Mouse (Mus musculus): ENCODE measurements around the gene Tnpo3. TPM values are rescaled to one million over a fixed set of nuclear protein-coding genes. Genes with fewer than 3 reads are reported as not detected.
"Not testable (repeated sequence)": the region's sequence is repeated elsewhere in the genome, so short reads cannot be mapped to it uniquely, and the experiment has no call there.

Tnpo3 gene
- total and polyA plus RNA-seq, 3 experiments, result 32.7 to 44.1 (median 43.0) TPM

DNA sequence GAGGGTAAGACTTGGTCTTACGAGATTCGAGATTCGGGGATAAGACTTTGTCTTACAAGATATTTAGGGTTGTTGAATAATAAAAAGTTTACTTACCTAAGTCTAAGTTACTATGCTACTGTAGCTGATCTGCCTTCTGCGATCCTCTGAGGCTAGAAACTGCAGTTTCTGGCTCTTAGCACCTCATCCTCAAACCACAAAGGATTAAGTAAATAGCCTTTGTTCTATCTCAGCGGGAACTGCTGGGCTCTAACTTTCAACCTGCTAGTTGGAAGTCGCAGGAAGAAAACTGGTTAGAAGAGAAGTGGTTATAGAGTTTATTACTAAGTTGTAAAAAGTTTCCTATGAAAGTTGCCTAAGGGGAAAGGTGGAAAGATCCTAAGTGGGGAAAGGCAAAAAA is 12.6 kb upstream of the Tnpo3 start:
- no peaks in the 10 kb centered on the region for H3K36me3 ChIP-seq (ENCODE audit: control insufficient read depth, insufficient read depth, low read length)
- TF ChIP-seq CTCF (IDR thresholded peaks at IDR 0.05) (no peak), EP300 (IDR thresholded peaks at IDR 0.05; ENCODE audit: insufficient read depth, low read depth, low read length) (no peak), POLR2A (IDR thresholded peaks at IDR 0.05; ENCODE audit: insufficient read depth, low read depth, low read length) (no peak)
- no peak overlapping the region for H3K9ac ChIP-seq (ENCODE audit: low read depth, low read length)
- H3K79me2 ChIP-seq (replicated peaks; ENCODE audit: control insufficient read depth, insufficient read depth, low read length), result no peaks in the 10 kb centered on the region
- no peak overlapping the region for H3K4me3 ChIP-seq
- H3K27me3 ChIP-seq (ENCODE audit: control insufficient read depth, insufficient read depth, low read length), result peaks cover 3% of the 10 kb centered on the region; the same call in 1 of the 2 replicates
- DNase-seq, result no peak
- intact Hi-C loops (cut with DNase I), result no loop called here
- WGBS, result 39% methylated on average over 6 of the region's 6 CpGs
- no peaks in the 10 kb centered on the region for H3K4me1 ChIP-seq (ENCODE audit: control insufficient read depth, insufficient read depth, low read length)
- H3K27ac ChIP-seq, result no peak overlapping the region

DNA sequence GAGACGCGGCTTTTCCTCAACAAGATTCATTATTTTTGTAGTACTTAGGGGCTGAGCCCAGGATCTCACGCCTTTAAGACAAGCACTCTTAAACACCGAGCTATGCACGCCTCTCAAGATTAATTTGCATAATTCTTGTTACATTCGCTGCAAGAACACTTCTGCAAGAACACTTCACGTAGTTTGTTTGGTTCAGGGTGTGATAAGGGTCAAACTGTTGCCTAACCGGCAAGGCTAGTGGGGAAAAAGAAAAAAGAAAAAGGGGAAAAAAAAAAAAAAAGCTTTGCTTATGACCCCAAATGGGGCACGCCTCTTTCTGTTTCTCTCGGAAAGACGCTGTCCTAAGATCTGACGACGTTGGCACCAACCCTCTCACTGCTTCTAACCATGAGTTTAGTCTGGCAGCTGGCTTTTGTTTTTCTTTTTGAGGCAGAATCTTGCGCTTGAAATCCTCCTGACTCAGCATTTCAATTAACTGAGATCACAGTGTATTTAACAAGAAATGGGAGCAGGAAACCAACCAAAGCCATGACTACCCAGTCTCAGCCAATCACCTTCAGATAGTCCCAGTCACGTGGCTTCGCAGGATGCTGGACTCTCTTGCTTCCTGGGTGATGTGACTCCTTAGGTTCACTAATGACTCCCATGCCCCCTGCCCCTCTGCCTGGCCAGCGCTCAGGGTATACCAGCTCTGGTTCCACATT is 11.3 kb upstream of the Tnpo3 start:
- no peaks in the 10 kb centered on the region for H3K4me1 ChIP-seq (ENCODE audit: control insufficient read depth, insufficient read depth, low read length)
- H3K9ac ChIP-seq (ENCODE audit: low read depth, low read length), result no peak overlapping the region
- peaks cover 5% of the 10 kb centered on the region for H3K27me3 ChIP-seq (ENCODE audit: control insufficient read depth, insufficient read depth, low read length)
- H3K36me3 ChIP-seq (ENCODE audit: control insufficient read depth, insufficient read depth, low read length), result no peaks in the 10 kb centered on the region
- intact Hi-C loops (cut with DNase I), result no loop called here
- TF ChIP-seq POLR2A (IDR thresholded peaks at IDR 0.05; ENCODE audit: insufficient read depth, low read depth, low read length), result no peak
- no peak for TF ChIP-seq EP300 (IDR thresholded peaks at IDR 0.05; ENCODE audit: insufficient read depth, low read depth, low read length)
- TF ChIP-seq CTCF (IDR thresholded peaks at IDR 0.05), result no peak
- DNase-seq, result no peak
- H3K79me2 ChIP-seq (replicated peaks; ENCODE audit: control insufficient read depth, insufficient read depth, low read length), result no peaks in the 10 kb centered on the region
- WGBS, result 46% methylated on average over 17 of the region's 17 CpGs
- H3K27ac ChIP-seq, result no peak overlapping the region
- no peak overlapping the region for H3K4me3 ChIP-seq

DNA sequence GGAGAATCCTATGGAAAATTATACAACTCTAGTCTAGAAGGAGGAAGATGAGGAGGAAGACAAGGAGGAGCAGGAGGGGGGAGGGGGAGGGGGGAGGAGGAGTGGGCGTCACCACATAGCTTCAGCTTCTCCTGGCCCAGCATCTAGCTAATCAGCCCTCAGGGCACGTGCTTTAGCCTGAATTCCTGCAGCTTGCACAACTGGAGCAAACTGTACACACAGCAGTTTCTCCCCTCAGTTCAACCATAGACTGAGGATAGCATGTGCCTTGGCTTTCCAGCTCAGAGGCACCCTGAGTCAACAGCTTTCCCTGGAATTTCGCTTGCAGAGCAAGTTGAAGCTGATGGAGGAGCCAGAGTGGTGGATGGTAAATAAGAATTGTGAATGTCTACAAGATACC is 10.5 kb upstream of the Tnpo3 start:
- no peak overlapping the region for H3K9ac ChIP-seq (ENCODE audit: low read depth, low read length)
- intact Hi-C loops (cut with DNase I), result no loop called here
- H3K4me1 ChIP-seq (ENCODE audit: control insufficient read depth, insufficient read depth, low read length), result no peaks in the 10 kb centered on the region
- no peaks in the 10 kb centered on the region for H3K79me2 ChIP-seq (replicated peaks; ENCODE audit: control insufficient read depth, insufficient read depth, low read length)
- TF ChIP-seq EP300 (IDR thresholded peaks at IDR 0.05; ENCODE audit: insufficient read depth, low read depth, low read length), result no peak
- no peaks in the 10 kb centered on the region for H3K36me3 ChIP-seq (ENCODE audit: control insufficient read depth, insufficient read depth, low read length)
- H3K27me3 ChIP-seq (ENCODE audit: control insufficient read depth, insufficient read depth, low read length), result peaks cover 5% of the 10 kb centered on the region
- H3K4me3 ChIP-seq, result no peak overlapping the region
- 35% methylated on average over 3 of the region's 3 CpGs for WGBS
- no peak for DNase-seq
- H3K27ac ChIP-seq, result no peak overlapping the region

GRCm38 (mm10) chr6:29610020-29610640 is 443 bp upstream of the Tnpo3 start:
- H3K79me2 ChIP-seq (replicated peaks; ENCODE audit: control insufficient read depth, insufficient read depth, low read length); H3K36me3 ChIP-seq (ENCODE audit: control insufficient read depth, insufficient read depth, low read length); H3K4me1 ChIP-seq (ENCODE audit: control insufficient read depth, insufficient read depth, low read length); intact Hi-C loops (cut with DNase I); DNase-seq; H3K27me3 ChIP-seq (ENCODE audit: control insufficient read depth, insufficient read depth, low read length): not testable (repeated sequence)
- Histone ChIP-seq H3K4me3 (peak overlapping the region; percentile 98), H3K9ac (ENCODE audit: low read depth, low read length) (peak overlapping the region; percentile 59), H3K27ac (peak overlapping the region; percentile 95)
- WGBS, result 12% methylated on average over 13 of the region's 13 CpGs

DNA sequence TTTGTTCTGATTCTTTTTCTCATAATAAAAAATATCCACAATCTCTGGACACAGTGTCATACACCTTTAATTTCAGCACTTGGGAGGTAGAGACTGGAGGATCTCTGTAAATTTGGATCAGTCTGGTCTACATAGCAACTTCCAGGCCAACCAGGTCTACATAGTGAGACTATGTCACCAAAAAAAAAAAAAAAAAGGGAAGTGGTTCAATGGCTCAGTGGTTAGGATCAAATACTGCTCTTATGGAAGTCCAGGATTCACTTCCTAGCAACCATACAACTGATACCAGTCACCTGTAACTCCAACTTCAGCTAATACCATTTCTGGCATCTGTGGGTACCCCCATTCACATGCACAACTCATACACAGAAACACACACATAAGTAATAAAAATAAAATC is 9.5 kb downstream of the Tnpo3 start:
- Histone ChIP-seq H3K27me3 (ENCODE audit: control insufficient read depth, insufficient read depth, low read length) (no peaks in the 10 kb centered on the region), H3K36me3 (ENCODE audit: control insufficient read depth, insufficient read depth, low read length) (no peaks in the 10 kb centered on the region; the same call in none of the 2 replicates), H3K27ac (no peak overlapping the region), H3K9ac (ENCODE audit: low read depth, low read length) (no peak overlapping the region), H3K4me3 (no peak overlapping the region), H3K4me1 (ENCODE audit: control insufficient read depth, insufficient read depth, low read length) (no peaks in the 10 kb centered on the region; the same call in 1 of the 2 replicates), H3K79me2 (replicated peaks; ENCODE audit: control insufficient read depth, insufficient read depth, low read length) (peaks cover 5% of the 10 kb centered on the region; the same call in 1 of the 2 replicates)
- intact Hi-C loops (cut with DNase I), result no loop called here
- DNase-seq, result no peak
- TF ChIP-seq CTCF (IDR thresholded peaks at IDR 0.05) (no peak), POLR2A (IDR thresholded peaks at IDR 0.05; ENCODE audit: insufficient read depth, low read depth, low read length) (no peak)

DNA sequence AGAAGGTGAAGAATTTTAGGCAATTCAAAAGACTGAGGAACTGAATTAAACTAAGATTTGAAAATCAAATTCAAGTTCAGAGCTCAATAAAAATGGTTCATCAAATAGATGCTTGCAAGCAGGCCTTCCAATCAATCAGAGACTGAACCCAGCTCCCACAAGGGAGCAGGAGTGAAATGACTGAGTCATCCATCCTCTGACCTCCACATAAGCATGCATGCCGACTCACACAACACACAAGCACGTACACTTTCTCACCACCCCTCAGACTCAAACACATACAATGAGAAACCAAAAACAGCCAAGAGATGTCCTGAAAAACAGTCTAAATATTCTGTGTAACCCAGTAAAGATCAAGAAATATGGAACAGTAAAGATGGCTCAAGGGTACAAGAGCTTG is 14.0 kb downstream of the Tnpo3 start:
- Histone ChIP-seq H3K79me2 (replicated peaks; ENCODE audit: control insufficient read depth, insufficient read depth, low read length) (peaks cover 3% of the 10 kb centered on the region; the same call in 1 of the 2 replicates), H3K9ac (ENCODE audit: low read depth, low read length) (no peak overlapping the region), H3K4me1 (ENCODE audit: control insufficient read depth, insufficient read depth, low read length) (no peaks in the 10 kb centered on the region), H3K36me3 (ENCODE audit: control insufficient read depth, insufficient read depth, low read length) (no peaks in the 10 kb centered on the region), H3K4me3 (no peak overlapping the region), H3K27ac (no peak overlapping the region), H3K27me3 (ENCODE audit: control insufficient read depth, insufficient read depth, low read length) (no peaks in the 10 kb centered on the region)
- 46% methylated on average over 2 of the region's 2 CpGs for WGBS
- DNase-seq, result no peak
- intact Hi-C loops (cut with DNase I), result no loop called here
- TF ChIP-seq EP300 (IDR thresholded peaks at IDR 0.05; ENCODE audit: insufficient read depth, low read depth, low read length), result no peak
- TF ChIP-seq POLR2A (IDR thresholded peaks at IDR 0.05; ENCODE audit: insufficient read depth, low read depth, low read length), result no peak
- no peak for TF ChIP-seq CTCF (IDR thresholded peaks at IDR 0.05)
